Mouse (Mus musculus) lung, embryonic 14.5 days (tissue): ENCODE data around the gene Erich3. TPM values are rescaled to one million over a fixed set of nuclear protein-coding genes. Genes with fewer than 3 reads are reported as not detected.

Source experiments
- ATAC-seq: fragments of 200-750 bp; cut with Nextera tagmentation; 2 replicates; pipeline ENCODE4 v1.8.0; 2017; ENCODE audit warnings: mild to moderate bottlenecking, moderate TSS enrichment, moderate library complexity; ENCODE audit not compliant: insufficient read depth
- DNase-seq: peaks from one replicate; pipeline ENCODE4 v3.0.0-alpha.2; 2015
- H3K27ac ChIP-seq: fragments of 300-500 bp; sonication (generic); 2 replicates; pipeline ENCODE4 v1.5.1; 2014; ENCODE audit warnings: low read depth, mild to moderate bottlenecking, moderate library complexity
- H3K27me3 ChIP-seq: fragments of 300-500 bp; sonication (generic); 2 replicates; pipeline ENCODE4 v1.6.1; 2014; ENCODE audit warnings: low read length, control low read depth; ENCODE audit not compliant: insufficient read depth
- H3K36me3 ChIP-seq: fragments of 300-500 bp; sonication (generic); 2 replicates; pipeline ENCODE4 v1.6.1; 2014; ENCODE audit warnings: control low read depth; ENCODE audit not compliant: insufficient read depth
- H3K4me1 ChIP-seq: fragments of 300-500 bp; sonication (generic); 2 replicates; pipeline ENCODE4 v1.6.1; 2014; ENCODE audit warnings: antibody characterized with exemption, control low read depth; ENCODE audit not compliant: insufficient read depth
- H3K4me2 ChIP-seq: fragments of 300-500 bp; sonication (generic); 2 replicates; pipeline ENCODE4 v1.6.1; 2014; ENCODE audit warnings: mild to moderate bottlenecking
- H3K4me3 ChIP-seq: fragments of 300-500 bp; sonication (generic); 2 replicates; pipeline ENCODE4 v1.5.1; 2014; ENCODE audit warnings: low read depth, low read length
- H3K9ac ChIP-seq: fragments of 300-500 bp; sonication (generic); 2 replicates; pipeline ENCODE4 v1.6.1; 2014
- H3K9me3 ChIP-seq: fragments of 300-500 bp; sonication (generic); 2 replicates; pipeline ENCODE4 v1.6.1; 2016; ENCODE audit warnings: low read depth, low read length, control low read depth
- CTCF ChIP-seq: IDR thresholded peaks from 2 replicates; pipeline ENCODE4 v1.5.1; 2016; ENCODE audit warnings: antibody characterized with exemption, low read depth
- WGBS: fragments of 180-500 bp; shearing (Covaris S2); extraction: QIAGEN DNeasy Blood & Tissue Kit; methylation state at CpG from one replicate; pipeline ENCODE4 v1.1.7; 2014; 5-methylcytosine and 5-hydroxymethylcytosine counted together
- polyA plus RNA-seq: library from polyadenylated mRNA; unstranded; fragments of >200 nt; fragmentation: Nextera tagmentation; extraction: Ambion mirVana; gene quantifications from 2 replicates; pipeline ENCODE4 v1.2.1, GENCODE M21; 2014

The Erich3 gene
- polyA plus RNA-seq, 1 experiment from 2014 or later: not detected

DNA sequence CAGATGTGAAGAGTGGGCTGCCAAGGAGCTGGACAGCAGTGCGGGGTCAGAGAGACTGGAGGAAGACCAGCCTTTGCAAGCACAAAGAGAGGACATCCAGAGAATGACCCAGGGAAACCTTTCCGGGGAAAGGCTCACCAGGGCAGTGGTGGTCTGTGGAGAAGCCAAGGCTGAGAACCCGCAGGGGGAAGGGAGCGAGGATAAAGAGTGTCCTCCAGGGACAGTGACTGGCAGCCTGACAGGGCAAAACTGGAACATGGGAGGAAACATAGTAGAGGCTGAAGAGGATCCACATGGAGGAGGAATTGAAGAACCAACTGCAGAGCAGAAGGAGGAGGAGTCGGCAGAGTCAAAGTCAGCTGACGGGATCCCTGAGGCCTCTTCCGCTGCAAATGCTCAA is 100.5 kb downstream of the Erich3 start:
- no peak overlapping the region for H3K4me2 ChIP-seq
- no peaks in the 10 kb centered on the region for H3K4me1 ChIP-seq
- ATAC-seq (no peak), DNase-seq (no peak)
- no peaks in the 10 kb centered on the region for H3K9me3 ChIP-seq
- H3K4me3 ChIP-seq: no peak overlapping the region
- H3K27me3 ChIP-seq: no peaks in the 10 kb centered on the region
- H3K36me3 ChIP-seq: no peaks in the 10 kb centered on the region
- H3K27ac ChIP-seq: no peak overlapping the region
- no peak for TF ChIP-seq CTCF
- H3K9ac ChIP-seq: no peak overlapping the region
- 73% methylated on average over 7 of the region's 7 CpGs for WGBS

DNA sequence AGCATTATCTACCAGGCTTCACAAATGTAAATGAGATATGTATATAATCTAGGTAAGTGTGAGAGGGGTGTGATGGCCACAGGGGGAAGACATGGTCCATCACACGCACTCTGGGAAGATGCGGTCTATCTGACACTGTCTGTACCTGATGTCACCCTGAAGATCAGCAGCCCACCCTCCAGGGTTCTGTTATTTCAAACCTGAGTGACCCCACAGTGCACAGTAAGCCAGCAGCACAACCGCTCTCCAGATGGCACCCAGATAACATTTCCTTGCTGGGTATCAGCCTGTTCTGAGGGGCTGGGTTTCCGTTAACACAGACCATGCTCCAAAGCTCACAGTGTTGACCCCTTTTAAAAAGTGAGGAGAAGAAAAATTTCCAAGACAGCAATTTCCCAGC is 102.7 kb downstream of the Erich3 start:
- whole genome bisulfite sequencing: 83% methylated on average over 4 of the region's 4 CpGs
- Histone ChIP-seq H3K9ac (no peak overlapping the region), H3K4me3 (no peak overlapping the region), H3K36me3 (no peaks in the 10 kb centered on the region), H3K27me3 (no peaks in the 10 kb centered on the region), H3K27ac (no peak overlapping the region), H3K4me1 (no peaks in the 10 kb centered on the region), H3K4me2 (no peak overlapping the region), H3K9me3 (no peaks in the 10 kb centered on the region)
- DNase-seq (no peak), ATAC-seq (no peak)
- no peak for TF ChIP-seq CTCF

DNA sequence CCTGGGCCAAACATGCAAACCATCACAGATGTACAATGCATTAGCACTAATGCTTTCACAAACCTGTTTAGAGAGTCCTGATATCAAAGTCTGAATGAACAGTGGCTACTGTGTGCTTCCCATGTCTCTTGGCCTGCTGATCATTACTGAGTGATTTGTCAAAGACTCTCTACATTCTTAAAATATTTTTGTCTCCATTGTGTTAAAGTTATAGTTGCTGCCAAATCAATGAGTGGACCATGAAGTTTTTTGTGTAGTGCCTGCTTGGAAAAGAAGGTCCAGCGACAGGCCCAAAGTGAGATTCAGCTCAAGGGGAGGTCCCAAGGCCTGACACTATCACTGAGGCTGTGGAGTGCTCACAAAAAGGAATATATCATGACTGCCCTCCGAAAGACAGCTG is 108.0 kb downstream of the Erich3 start:
- no peaks in the 10 kb centered on the region for H3K27me3 ChIP-seq
- H3K4me1 ChIP-seq: no peaks in the 10 kb centered on the region
- ATAC-seq: no peak
- no peak for TF ChIP-seq CTCF
- DNase-seq: no peak
- H3K4me3 ChIP-seq: no peak overlapping the region
- 72% methylated on average over 2 of the region's 2 CpGs for WGBS
- H3K9ac ChIP-seq: no peak overlapping the region
- H3K27ac ChIP-seq: no peak overlapping the region
- no peaks in the 10 kb centered on the region for H3K9me3 ChIP-seq
- no peak overlapping the region for H3K4me2 ChIP-seq
- H3K36me3 ChIP-seq: no peaks in the 10 kb centered on the region

DNA sequence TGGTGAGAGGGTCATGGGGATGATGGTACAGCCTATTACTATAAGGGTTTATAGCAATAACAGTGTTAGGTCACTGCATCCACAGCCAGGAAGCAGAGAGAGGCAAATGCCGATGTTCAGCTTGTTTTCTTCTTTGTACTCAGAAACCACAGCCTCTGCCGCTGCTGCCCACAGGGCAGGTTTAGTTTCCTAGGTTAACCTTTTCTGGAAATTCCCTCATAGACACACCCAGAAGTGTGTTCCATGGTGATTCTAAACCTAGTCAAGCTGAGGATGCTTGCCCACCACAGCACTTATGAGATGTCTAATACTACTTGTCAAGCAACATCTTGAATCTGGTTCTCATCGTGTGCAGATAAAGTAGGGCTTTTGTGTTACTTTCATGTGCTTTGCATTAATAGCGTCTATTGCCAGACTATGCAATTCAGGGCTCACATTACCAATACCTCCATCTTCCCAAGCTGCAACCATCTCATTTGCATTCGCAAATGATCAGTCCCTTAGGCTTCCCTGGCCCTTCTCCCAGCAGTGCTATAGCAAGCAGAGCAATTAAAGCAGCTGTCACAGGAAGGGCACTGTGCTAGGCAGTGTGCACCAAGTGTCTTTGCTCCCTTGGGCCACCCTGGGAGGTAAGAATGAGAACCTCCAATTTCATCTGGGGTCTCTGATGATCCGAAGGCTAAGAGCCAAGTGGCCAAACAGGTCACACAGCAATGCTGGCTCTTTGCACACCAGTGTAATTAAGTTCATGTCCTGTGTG is 115.4 kb downstream of the Erich3 start:
- Histone ChIP-seq H3K27ac (no peak overlapping the region), H3K27me3 (no peaks in the 10 kb centered on the region), H3K4me1 (no peaks in the 10 kb centered on the region), H3K4me2 (no peak overlapping the region), H3K9me3 (no peaks in the 10 kb centered on the region), H3K9ac (no peak overlapping the region), H3K36me3 (no peaks in the 10 kb centered on the region), H3K4me3 (no peak overlapping the region)
- TF ChIP-seq CTCF: no peak
- DNase-seq: no peak
- no peak for ATAC-seq
- 74% methylated on average over 6 of the region's 6 CpGs for WGBS

DNA sequence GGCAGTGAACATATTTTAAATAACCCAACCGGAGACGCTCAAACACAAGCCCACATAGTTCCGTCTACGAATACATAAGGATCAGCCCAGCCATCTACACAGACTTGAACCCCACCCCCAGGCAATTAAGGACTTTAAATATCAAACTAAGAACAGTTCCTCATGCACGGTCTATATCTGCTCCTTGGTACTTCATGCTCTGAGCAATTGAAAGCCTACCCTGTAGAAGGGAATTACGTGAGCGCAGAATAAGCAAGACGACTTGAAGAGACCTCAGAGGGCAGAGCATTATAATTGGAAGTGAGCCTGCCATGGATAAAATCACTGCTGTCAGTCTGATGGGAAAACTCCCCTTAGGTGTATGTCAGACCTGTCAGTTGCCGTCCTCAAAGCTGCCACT is 122.7 kb downstream of the Erich3 start:
- ATAC-seq (no peak), DNase-seq (no peak)
- H3K27ac ChIP-seq: no peak overlapping the region
- H3K27me3 ChIP-seq: no peaks in the 10 kb centered on the region
- H3K9ac ChIP-seq: no peak overlapping the region
- H3K4me3 ChIP-seq: no peak overlapping the region
- H3K4me1 ChIP-seq: no peaks in the 10 kb centered on the region
- no peaks in the 10 kb centered on the region for H3K9me3 ChIP-seq
- H3K4me2 ChIP-seq: no peak overlapping the region
- no peak for TF ChIP-seq CTCF
- WGBS: 83% methylated on average over 9 of the region's 9 CpGs
- no peaks in the 10 kb centered on the region for H3K36me3 ChIP-seq

DNA sequence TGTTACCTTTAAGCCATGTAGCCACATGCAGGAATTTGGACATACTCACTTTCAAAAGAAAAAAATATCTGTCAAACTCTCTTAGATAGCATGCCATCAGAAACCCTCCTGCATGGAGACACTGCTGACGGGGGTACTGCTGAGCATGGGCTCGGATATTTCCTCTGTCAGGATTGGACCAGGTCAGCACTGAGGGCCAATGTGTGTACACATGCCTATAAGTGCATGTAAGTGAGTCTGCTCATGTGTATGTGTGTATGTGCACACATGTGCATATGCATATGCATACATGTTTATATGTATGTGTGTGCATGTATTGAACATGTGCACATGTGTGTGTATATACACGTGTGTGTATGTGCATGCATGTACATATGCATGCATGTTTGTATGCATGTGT is 124.0 kb downstream of the Erich3 start:
- H3K4me1 ChIP-seq: no peaks in the 10 kb centered on the region
- no peaks in the 10 kb centered on the region for H3K36me3 ChIP-seq
- H3K4me3 ChIP-seq: no peak overlapping the region
- 64% methylated on average over 3 of the region's 3 CpGs for WGBS
- H3K4me2 ChIP-seq: no peak overlapping the region
- H3K9ac ChIP-seq: no peak overlapping the region
- no peaks in the 10 kb centered on the region for H3K9me3 ChIP-seq
- ATAC-seq (no peak), DNase-seq (no peak)
- TF ChIP-seq CTCF: no peak
- no peaks in the 10 kb centered on the region for H3K27me3 ChIP-seq
- no peak overlapping the region for H3K27ac ChIP-seq

DNA sequence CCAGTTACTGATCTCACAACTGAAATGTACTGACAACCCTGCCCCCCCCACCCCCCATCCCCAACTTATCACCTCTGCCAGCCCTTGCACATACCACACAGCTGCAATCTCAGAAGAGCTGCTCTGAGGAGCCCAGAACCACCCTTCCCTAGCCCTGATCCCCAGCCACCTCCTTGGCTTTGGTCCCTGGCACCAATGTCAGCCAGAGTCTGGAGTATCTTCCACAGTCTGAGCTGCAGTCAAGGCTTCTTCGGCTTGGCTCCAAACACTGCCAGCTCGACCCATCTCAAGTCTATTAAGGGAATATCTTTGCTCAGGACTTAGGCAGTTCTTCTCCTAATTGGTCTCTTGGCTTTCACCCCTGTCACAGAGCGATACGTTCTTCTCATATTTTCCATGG is 129.9 kb downstream of the Erich3 start:
- no peak overlapping the region for H3K4me2 ChIP-seq
- TF ChIP-seq CTCF: no peak
- no peaks in the 10 kb centered on the region for H3K9me3 ChIP-seq
- no peak for DNase-seq
- H3K4me1 ChIP-seq: no peaks in the 10 kb centered on the region
- WGBS: 83% methylated on average over 4 of the region's 4 CpGs
- H3K9ac ChIP-seq: no peak overlapping the region
- H3K4me3 ChIP-seq: no peak overlapping the region
- no peaks in the 10 kb centered on the region for H3K36me3 ChIP-seq
- no peak for ATAC-seq
- no peak overlapping the region for H3K27ac ChIP-seq
- no peaks in the 10 kb centered on the region for H3K27me3 ChIP-seq
